In the genomic region with DNA sequence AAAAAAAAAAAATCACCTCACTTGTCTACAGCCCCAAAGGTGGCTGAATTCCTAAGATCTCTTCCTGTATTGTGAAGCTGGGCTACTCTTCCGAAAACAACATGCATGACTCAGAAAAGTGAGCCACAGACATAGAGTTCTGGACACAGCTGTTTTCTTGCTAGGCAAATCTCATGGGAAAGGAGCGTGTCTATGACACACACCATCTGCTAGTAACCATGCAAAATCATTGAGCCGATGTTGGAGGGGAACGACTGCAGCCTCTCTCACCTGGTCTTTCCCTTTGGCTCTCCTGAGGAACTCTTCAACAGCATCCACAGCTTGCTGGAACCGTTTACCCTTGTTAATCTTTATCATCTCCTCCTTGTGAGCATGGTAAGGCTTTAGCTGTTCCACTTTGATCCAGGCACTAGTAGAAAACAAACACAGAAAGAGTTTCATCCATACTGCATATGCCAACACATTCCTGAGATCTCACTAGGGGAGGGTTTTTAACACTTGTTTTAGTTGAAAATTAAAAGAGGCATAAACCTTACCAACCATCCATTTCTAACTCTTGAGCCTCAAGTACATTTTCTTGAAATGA, we compare ENCODE assay signal across 28 mouse cellular contexts. TPM values are rescaled to one million over a fixed set of nuclear protein-coding genes. Genes with fewer than 3 reads are reported as not detected.
DNase-seq lines count a peak whose midpoint lies in the region; ATAC-seq and TF ChIP-seq lines count a peak whose summit lies in the region.
"Had no signal": no experiment of that assay in that cellular context is flagged by ENCODE, and none has a peak within 500 bp of the region (broad histone marks: within the 10 kb centered on the region; RNA-seq: fewer than 3 reads in every experiment).

No protein-coding gene starts in this region.

- peak; percentile 20 for DNase-seq in kidney, adult 11 months
- peak; percentile 38 for DNase-seq in lung, postnatal 10 days
- DNase-seq in lung, adult 2 months: no peak
- peak; percentile 60 to 61 for DNase-seq in heart, adult 9 months (ENCODE audit: low spot score in 2 of 2)
- peak; percentile 37 for DNase-seq in lung, postnatal 36 days
- no peak for DNase-seq in left cerebral cortex, postnatal 4 days
- DNase-seq: adrenal gland, postnatal 10 days; cerebellum, adult 9-11 months; gastrocnemius, postnatal 25 days; right cerebral cortex, postnatal 4 days; thymus, adult 2 months had no signal

- H3K27ac ChIP-seq in kidney, embryonic 14.5 days (ENCODE audit: low read depth, low read length): no peak overlapping the region
- H3K27ac ChIP-seq: embryonic facial prominence, embryonic 13.5 days; forebrain, embryonic 15.5 days; hindbrain, embryonic 15.5 days; limb, embryonic 15.5 days; liver, embryonic 15.5 days; macrophage; midbrain, embryonic 10.5 days had no signal

- no peak overlapping the region for H3K4me3 ChIP-seq in kidney, embryonic 14.5 days (ENCODE audit: low read length)
- H3K4me3 ChIP-seq in lung, adult 2 months (replicated peaks; ENCODE audit: extremely low read depth, low read depth, low read length): no peak overlapping the region
- H3K4me3 ChIP-seq: embryonic facial prominence, embryonic 13.5 days; forebrain, embryonic 15.5 days; hindbrain, embryonic 15.5 days; limb, embryonic 15.5 days; liver, embryonic 15.5 days; midbrain, embryonic 10.5 days had no signal

- no peaks in the 10 kb centered on the region for H3K9me3 ChIP-seq in kidney, embryonic 14.5 days (ENCODE audit: control insufficient read depth, low read length)
- H3K9me3 ChIP-seq: embryonic facial prominence, embryonic 13.5 days; forebrain, embryonic 15.5 days; hindbrain, embryonic 15.5 days; limb, embryonic 15.5 days; liver, embryonic 15.5 days; midbrain, embryonic 10.5 days had no signal

- no peak for TF ChIP-seq CTCF in lung, adult 2 months (IDR thresholded peaks at IDR 0.05; ENCODE audit: insufficient read depth, low read length)

- H3K36me3 ChIP-seq in kidney, embryonic 14.5 days (ENCODE audit: control insufficient read depth, insufficient read depth, low read length): peaks cover 95% of the 10 kb centered on the region

- no peaks in the 10 kb centered on the region for H3K27me3 ChIP-seq in kidney, embryonic 14.5 days (ENCODE audit: control insufficient read depth, insufficient read depth, low read length)
- H3K27me3 ChIP-seq: embryonic facial prominence, embryonic 13.5 days; forebrain, embryonic 15.5 days; hindbrain, embryonic 15.5 days; limb, embryonic 15.5 days; liver, embryonic 15.5 days had no signal

- H3K9ac ChIP-seq in kidney, embryonic 14.5 days (ENCODE audit: low read depth, low read length): no peak overlapping the region
- H3K9ac ChIP-seq: embryonic facial prominence, embryonic 13.5 days; forebrain, embryonic 15.5 days; hindbrain, embryonic 15.5 days; limb, embryonic 15.5 days; liver, embryonic 15.5 days had no signal

- TF ChIP-seq POLR2A in lung, adult 2 months (IDR thresholded peaks at IDR 0.05; ENCODE audit: borderline replicate concordance, extremely low read depth, low read depth, low read length): no peak

- H3K4me2 ChIP-seq in kidney, embryonic 14.5 days (replicated peaks; ENCODE audit: low read depth, low read length): no peak overlapping the region
- H3K4me2 ChIP-seq: embryonic facial prominence, embryonic 13.5 days; forebrain, embryonic 15.5 days; hindbrain, embryonic 15.5 days; limb, embryonic 15.5 days; liver, embryonic 15.5 days had no signal

- no peaks in the 10 kb centered on the region for H3K4me1 ChIP-seq in kidney, embryonic 14.5 days (ENCODE audit: control insufficient read depth, insufficient read depth, low read length)
- peaks cover 3% of the 10 kb centered on the region for H3K4me1 ChIP-seq in lung, adult 2 months (ENCODE audit: control insufficient read depth, insufficient read depth, low read length)
- H3K4me1 ChIP-seq: embryonic facial prominence, embryonic 13.5 days; forebrain, embryonic 15.5 days; hindbrain, embryonic 15.5 days; limb, embryonic 15.5 days; liver, embryonic 15.5 days; midbrain, embryonic 10.5 days had no signal

- no peak for ATAC-seq in kidney, embryonic 14.5 days (ENCODE audit: low FRiP score, low TSS enrichment)
- ATAC-seq: forebrain, embryonic 15.5 days; intestine, embryonic 16.5 days had no signal

- WGBS in kidney, embryonic 14.5 days: 79% methylated on average over 5 of the region's 5 CpGs
- 65% methylated on average over 5 of the region's 5 CpGs for WGBS in lung, adult 2 months

- intact Hi-C loops in left cerebral cortex, postnatal 4 days (cut with DNase I): no loop called here

RNA-seq across cellular contexts. Expression of a gene that starts 12.9 kb away (rescaled TPM):
- 66.0 and 96.3 TPM in 2 replicates for polyA plus RNA-seq in kidney, embryonic 14.5 days (2014; fragmentation: Nextera tagmentation; extraction: Ambion mirVana)
- polyA plus RNA-seq in lung, adult 2 months (2012; rRNA removed): 46.8 and 60.1 TPM in 2 replicates
- total RNA-seq in left cerebral cortex, postnatal 4 days (2021): 100 to 1,000 TPM; 143 to 146 TPM

RNA-seq across cellular contexts. Expression of a gene that starts 13.1 kb away (rescaled TPM):
- 21.7 and 26.3 TPM in 2 replicates for polyA plus RNA-seq in kidney, embryonic 14.5 days (2014; fragmentation: Nextera tagmentation; extraction: Ambion mirVana)
- 33.5 and 46.2 TPM in 2 replicates for polyA plus RNA-seq in lung, adult 2 months (2012; rRNA removed)
- total RNA-seq in left cerebral cortex, postnatal 4 days (2021): 10 to 100 TPM; 30.4 to 33.1 TPM

RNA-seq across cellular contexts. Expression of a gene that starts 23.4 kb away (rescaled TPM):
- 80.9 and 86.2 TPM in 2 replicates for polyA plus RNA-seq in kidney, embryonic 14.5 days (2014; fragmentation: Nextera tagmentation; extraction: Ambion mirVana)
- polyA plus RNA-seq in lung, adult 2 months (2012; rRNA removed): 108 and 117 TPM in 2 replicates
- total RNA-seq in left cerebral cortex, postnatal 4 days (2021): 10 to 100 TPM; 79.8 to 89.3 TPM

RNA-seq across cellular contexts. Expression of a gene that starts 29.7 kb away (rescaled TPM):
- polyA plus RNA-seq in kidney, embryonic 14.5 days (2014; fragmentation: Nextera tagmentation; extraction: Ambion mirVana): 10.2 and 10.4 TPM in 2 replicates
- 73.2 and 81.3 TPM in 2 replicates for polyA plus RNA-seq in lung, adult 2 months (2012; rRNA removed)
- not detected for total RNA-seq in left cerebral cortex, postnatal 4 days (2021)
- total RNA-seq: gastrocnemius, postnatal 25 days; layer of hippocampus, postnatal 25 days; left cerebral cortex, postnatal 14 days; midbrain, postnatal 0 days; neutrophil, adult 5-6 weeks had no signal
- polyA plus RNA-seq: C2C12; macrophage; midbrain, postnatal 0 days had no signal

RNA-seq across cellular contexts. Expression of a gene that starts 39.1 kb away (rescaled TPM):
- polyA plus RNA-seq in kidney, embryonic 14.5 days (2014; fragmentation: Nextera tagmentation; extraction: Ambion mirVana): 0.11 TPM in 1 of 2 replicates, not detected in the other
- polyA plus RNA-seq in lung, adult 2 months (2012; rRNA removed): not detected in 2 replicates
- not detected for total RNA-seq in left cerebral cortex, postnatal 4 days (2021)
- total RNA-seq: adrenal gland, postnatal 10 days; gastrocnemius, postnatal 25 days; layer of hippocampus, postnatal 25 days; left cerebral cortex, postnatal 14 days; midbrain, postnatal 0 days; neutrophil, adult 5-6 weeks had no signal
- polyA plus RNA-seq: brain, embryonic 14.5 days; C2C12; embryonic facial prominence, embryonic 13.5 days; forebrain, embryonic 15.5 days; heart, embryonic 16.5 days; hindbrain, embryonic 15.5 days; intestine, embryonic 16.5 days; limb, embryonic 15.5 days; liver, embryonic 15.5 days; macrophage; midbrain, embryonic 10.5 days; midbrain, postnatal 0 days; stomach, embryonic 16.5 days had no signal

Comparison
In these comparisons a context has a peak if more than half of its experiments do, and no peak if none do; other contexts are left out.
1. DNase-seq: peak in kidney, adult 11 months (single experiment), lung, postnatal 10 days (single experiment), heart, adult 9 months (2 of 2) and lung, postnatal 36 days (single experiment); none in lung, adult 2 months (single experiment) and left cerebral cortex, postnatal 4 days (single experiment).